Mouse (Mus musculus) limb, embryonic 14.5 days (tissue): ENCODE data around the gene Hoxc4. TPM values are rescaled to one million over a fixed set of nuclear protein-coding genes. Genes with fewer than 3 reads are reported as not detected.
A peak's percentile ranks its signal among the peaks of the same experiment; 100 is the strongest.

ENCODE experiments used
- ATAC-seq: fragments of 200-750 bp; cut with Nextera tagmentation; 2 replicates; pipeline ENCODE4 v1.8.0; 2017; ENCODE audit warnings: low read depth, moderate number of reproducible peaks, moderate TSS enrichment; ENCODE audit not compliant: low FRiP score
- DNase-seq: peaks from one replicate; pipeline ENCODE4 v3.0.0-alpha.2; 2015; ENCODE audit warnings: low spot score
- H3K27ac ChIP-seq: fragments of 300-500 bp; sonication (generic); replicated peaks from 2 replicates; pipeline ENCODE4 v1.5.1; 2014; ENCODE audit warnings: low read depth, mild to moderate bottlenecking, low read length, moderate library complexity, mixed read lengths
- H3K27me3 ChIP-seq: fragments of 300-500 bp; sonication (generic); 2 replicates; pipeline ENCODE4 v1.6.1; 2014; ENCODE audit warnings: low read length, mixed read lengths; ENCODE audit not compliant: control insufficient read depth, insufficient read depth
- H3K36me3 ChIP-seq: fragments of 300-500 bp; sonication (generic); 2 replicates; pipeline ENCODE4 v1.6.1; 2014; ENCODE audit warnings: mild to moderate bottlenecking, low read length, moderate library complexity, mixed read lengths; ENCODE audit not compliant: control insufficient read depth, insufficient read depth
- H3K4me1 ChIP-seq: fragments of 300-500 bp; sonication (generic); 2 replicates; pipeline ENCODE4 v1.6.1; 2014; ENCODE audit warnings: antibody characterized with exemption, low read length, mixed read lengths; ENCODE audit not compliant: control insufficient read depth, insufficient read depth
- H3K4me2 ChIP-seq: fragments of 300-500 bp; sonication (generic); replicated peaks from 2 replicates; pipeline ENCODE4 v1.6.1; 2014; ENCODE audit warnings: low read depth, mild to moderate bottlenecking, low read length, moderate library complexity; ENCODE audit not compliant: severe bottlenecking
- H3K4me3 ChIP-seq: fragments of 300-500 bp; sonication (generic); replicated peaks from 2 replicates; pipeline ENCODE4 v1.5.1; 2014; ENCODE audit warnings: low read length
- H3K9ac ChIP-seq: fragments of 300-500 bp; sonication (generic); 2 replicates; pipeline ENCODE4 v1.6.1; 2014; ENCODE audit warnings: mild to moderate bottlenecking, low read depth, low read length, moderate library complexity; ENCODE audit not compliant: severe bottlenecking
- H3K9me3 ChIP-seq: fragments of 300-500 bp; sonication (generic); 2 replicates; pipeline ENCODE4 v1.6.1; 2016; ENCODE audit warnings: low read length; ENCODE audit not compliant: control insufficient read depth
- POLR2A ChIP-seq: fragments of 200-500 bp; IDR thresholded peaks from 2 replicates; pipeline ENCODE4 v1.8.0; 2012; ENCODE audit warnings: inconsistent platforms, mild to moderate bottlenecking, moderate library complexity, borderline replicate concordance; ENCODE audit not compliant: insufficient read depth, insufficient read length; ENCODE audit errors: extremely low read depth
- WGBS: fragments of 180-500 bp; shearing (Covaris S2); extraction: QIAGEN DNeasy Blood & Tissue Kit; methylation state at CpG from one replicate; pipeline ENCODE4 v1.1.7; 2014; 5-methylcytosine and 5-hydroxymethylcytosine counted together
- polyA plus RNA-seq, 2 experiments: library from polyadenylated mRNA; depleted of rRNA in 1 of 2; stranded (reverse) in 1 of 2; unstranded in 1 of 2; fragments of >200 nt; fragmentation: Nextera tagmentation in 1 of 2; extraction: Ambion mirVana in 1 of 2; gene quantifications; 2 replicates each; pipeline versions ENCODE4 v1.2.1 to v1.2.3; 2012 to 2014

The Hoxc4 gene
- polyA plus RNA-seq, 2 experiments = 3.5 to 7.5 TPM

- Histone ChIP-seq H3K4me1 (peaks cover 7% of the 10 kb centered on the region), H3K27ac (no peak overlapping the region), H3K36me3 (no peaks in the 10 kb centered on the region), H3K4me3 (peak overlapping the region; percentile 14; the same call in 1 of the 2 replicates), H3K4me2 (peak overlapping the region; percentile 24), H3K9ac (no peak overlapping the region), H3K27me3 (peaks cover 82% of the 10 kb centered on the region), H3K9me3 (no peaks in the 10 kb centered on the region)
- DNase-seq (peak; percentile 62), ATAC-seq (no peak)
- TF ChIP-seq POLR2A = no peak
- WGBS = 3% methylated on average over 29 of the region's 30 CpGs
Observed at GRCm38 (mm10) chr15:103061131-103061825, 42.5 kb downstream of the Hoxc4 start.

- H3K4me1 ChIP-seq = peaks cover 7% of the 10 kb centered on the region
- H3K4me2 ChIP-seq = no peak overlapping the region
- H3K4me3 ChIP-seq = no peak overlapping the region
- no peak overlapping the region for H3K27ac ChIP-seq
- H3K9ac ChIP-seq = no peak overlapping the region
- ATAC-seq (no peak), DNase-seq (no peak)
- no peak for TF ChIP-seq POLR2A
- H3K27me3 ChIP-seq = peaks cover 77% of the 10 kb centered on the region
- H3K9me3 ChIP-seq = no peaks in the 10 kb centered on the region
- 22% methylated on average over 2 of the region's 2 CpGs for WGBS
- no peaks in the 10 kb centered on the region for H3K36me3 ChIP-seq
Observed at GRCm38 (mm10) chr15:103061988-103062387, 43.3 kb downstream of the Hoxc4 start.

GRCm38 (mm10) chr15:103065642-103066041 lies 46.9 kb downstream of the Hoxc4 start:
- H3K9ac ChIP-seq = no peak overlapping the region
- DNase-seq (no peak), ATAC-seq (no peak)
- H3K27ac ChIP-seq = no peak overlapping the region
- no peak overlapping the region for H3K4me3 ChIP-seq
- H3K36me3 ChIP-seq = no peaks in the 10 kb centered on the region
- 22% methylated on average over 7 of the region's 7 CpGs for WGBS
- H3K4me1 ChIP-seq = peaks cover 9% of the 10 kb centered on the region
- H3K4me2 ChIP-seq = no peak overlapping the region
- H3K27me3 ChIP-seq = peaks cover 79% of the 10 kb centered on the region
- no peak for TF ChIP-seq POLR2A
- no peaks in the 10 kb centered on the region for H3K9me3 ChIP-seq

- Histone ChIP-seq H3K9ac (no peak overlapping the region), H3K4me3 (no peak overlapping the region), H3K27ac (no peak overlapping the region), H3K9me3 (no peaks in the 10 kb centered on the region), H3K36me3 (no peaks in the 10 kb centered on the region), H3K4me2 (no peak overlapping the region), H3K27me3 (peaks cover 59% of the 10 kb centered on the region), H3K4me1 (peaks cover 3% of the 10 kb centered on the region; the same call in 1 of the 2 replicates)
- WGBS = 47% methylated on average over 4 of the region's 4 CpGs
- no peak for TF ChIP-seq POLR2A
- no peak for DNase-seq
- no peak for ATAC-seq
Observed at GRCm38 (mm10) chr15:103067701-103068100, 49.0 kb downstream of the Hoxc4 start.

DNA sequence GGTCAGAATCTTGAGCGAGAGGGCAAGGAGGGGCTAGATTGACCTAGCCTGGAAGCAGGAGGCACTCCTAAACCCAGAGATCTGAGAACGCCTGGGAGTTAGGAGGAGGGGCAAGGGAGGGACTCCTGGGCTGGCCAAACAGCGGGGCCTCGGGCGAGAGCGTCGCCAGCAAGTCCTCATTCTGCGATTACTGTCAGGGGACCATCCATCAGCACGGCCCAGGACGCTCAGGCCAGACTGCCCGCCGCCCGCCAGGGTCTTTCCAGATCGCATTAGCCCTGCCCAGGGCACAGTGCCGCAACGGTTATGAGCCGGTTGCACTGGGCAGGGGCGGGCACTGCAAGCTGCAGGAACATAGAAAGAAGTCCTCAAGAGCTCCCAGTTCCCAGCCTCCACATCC lies 50.4 kb downstream of the Hoxc4 start:
- peak overlapping the region; percentile 45 for H3K4me2 ChIP-seq
- no peak for DNase-seq
- H3K4me3 ChIP-seq = peak overlapping the region; percentile 26
- H3K9ac ChIP-seq = 0 out of 2 replicates have a peak overlapping the region, but pooled peaks have one; percentile 8
- no peaks in the 10 kb centered on the region for H3K36me3 ChIP-seq
- H3K27ac ChIP-seq = no peak overlapping the region
- peaks cover 46% of the 10 kb centered on the region for H3K27me3 ChIP-seq
- WGBS = under 1% methylated on average over 18 of the region's 18 CpGs
- no peak for TF ChIP-seq POLR2A
- no peak for ATAC-seq
- H3K4me1 ChIP-seq = peaks cover 3% of the 10 kb centered on the region; the same call in 1 of the 2 replicates
- H3K9me3 ChIP-seq = no peaks in the 10 kb centered on the region
